Mouse (Mus musculus): ENCODE measurements around the gene Apex1. TPM values are rescaled to one million over a fixed set of nuclear protein-coding genes. Genes with fewer than 3 reads are reported as not detected.
"Not testable (repeated sequence)": the region's sequence is repeated elsewhere in the genome, so short reads cannot be mapped to it uniquely, and the experiment has no call there.

Gene Apex1
- total RNA-seq, 2 experiments from 2014 or later, result 65.8 to 66.3 TPM

DNA sequence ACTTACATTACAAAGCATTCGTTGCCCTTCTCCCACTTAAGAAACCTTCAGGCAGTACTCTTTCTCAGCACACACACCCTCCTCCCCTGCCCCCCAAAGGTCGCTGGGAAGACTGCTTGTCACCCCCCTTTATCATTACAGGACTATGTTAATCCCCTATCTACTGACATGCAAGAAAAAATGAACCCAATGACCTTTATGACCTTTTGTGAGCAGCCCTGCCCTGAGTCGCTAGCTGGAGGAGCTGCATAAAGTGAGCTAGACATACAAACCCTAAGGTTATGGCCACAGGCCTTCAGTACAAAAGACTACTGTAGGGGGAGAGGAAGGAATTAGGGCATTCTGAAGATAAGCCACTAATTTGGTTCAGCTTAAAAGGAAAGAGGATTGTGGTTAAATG lies 13.4 kb upstream of the Apex1 start:
- intact Hi-C loops (cut with DNase I), result loop anchor here (5.0 kb wide), 1 partner anchor 104 kb away; the partner anchor contains the start of genes Ccnb1ip1 and Parp2

DNA sequence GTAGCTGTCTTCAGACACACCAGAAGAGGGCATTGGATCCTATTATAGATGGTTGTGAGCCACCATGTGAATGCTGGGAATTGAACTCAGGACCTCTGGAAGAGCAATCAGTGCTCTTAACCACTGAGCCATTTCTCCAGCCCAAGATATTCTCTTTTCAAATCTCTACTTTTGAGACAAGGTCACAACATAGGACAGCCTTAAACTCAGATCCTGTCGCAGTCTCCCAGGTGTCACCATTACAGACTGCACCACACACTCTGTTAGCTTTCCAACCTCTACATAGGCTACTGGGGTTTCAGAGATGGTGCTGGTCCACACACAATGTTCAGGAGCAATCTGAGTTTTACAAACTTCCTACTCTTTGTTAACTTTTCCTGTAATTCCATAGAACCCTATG lies 1.3 kb upstream of the Apex1 start:
- intact Hi-C loops (cut with DNase I); DNase-seq (ENCODE audit: extremely low spot score in 1 of 2, low spot score in 2 of 2): not testable (repeated sequence)

More for the DNA sequence above, 13.4 kb upstream of the Apex1 start:
- no peak for DNase-seq (ENCODE audit: extremely low spot score in 1 of 2, low spot score in 2 of 2)

DNA sequence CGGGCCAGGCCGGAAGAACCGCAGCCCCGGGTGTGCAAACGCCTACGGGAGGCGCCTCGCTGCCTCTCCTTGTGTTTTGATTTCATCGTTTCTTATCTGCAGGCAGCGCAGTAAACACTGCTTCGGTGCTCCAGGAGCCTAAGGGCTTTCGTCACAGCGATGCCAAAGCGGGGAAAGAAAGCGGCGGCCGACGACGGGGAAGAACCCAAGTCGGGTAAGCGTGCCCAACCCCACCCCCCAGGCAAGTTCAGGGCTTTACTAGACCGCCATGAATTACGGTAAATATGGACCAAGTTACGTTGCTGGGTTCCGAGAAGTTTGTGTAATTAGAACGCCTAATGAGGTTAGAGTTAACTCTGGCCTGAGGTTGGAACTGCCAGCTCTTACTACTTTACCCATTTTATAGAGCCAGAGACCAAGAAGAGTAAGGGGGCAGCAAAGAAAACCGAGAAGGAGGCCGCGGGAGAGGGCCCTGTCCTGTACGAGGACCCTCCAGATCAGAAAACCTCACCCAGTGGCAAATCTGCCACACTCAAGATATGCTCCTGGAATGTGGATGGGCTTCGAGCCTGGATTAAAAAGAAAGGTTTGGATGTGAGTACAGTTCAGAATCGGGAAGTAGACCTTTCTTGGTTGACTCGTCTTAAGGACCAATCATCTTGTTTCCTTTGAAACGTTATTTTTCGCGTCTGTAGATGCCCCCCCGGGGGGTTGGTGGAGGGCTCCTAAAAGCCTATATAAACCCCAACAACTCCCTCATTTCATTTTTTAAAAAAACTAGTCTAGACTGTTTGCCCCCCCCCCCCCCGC lies 548 bp downstream of the Apex1 start:
- no peak for DNase-seq (ENCODE audit: extremely low spot score in 1 of 2, low spot score in 2 of 2)
- intact Hi-C loops (cut with DNase I), result loop anchor here (5.0 kb wide), 1 partner anchor 98 kb away; no protein-coding TSS in a partner anchor

DNA sequence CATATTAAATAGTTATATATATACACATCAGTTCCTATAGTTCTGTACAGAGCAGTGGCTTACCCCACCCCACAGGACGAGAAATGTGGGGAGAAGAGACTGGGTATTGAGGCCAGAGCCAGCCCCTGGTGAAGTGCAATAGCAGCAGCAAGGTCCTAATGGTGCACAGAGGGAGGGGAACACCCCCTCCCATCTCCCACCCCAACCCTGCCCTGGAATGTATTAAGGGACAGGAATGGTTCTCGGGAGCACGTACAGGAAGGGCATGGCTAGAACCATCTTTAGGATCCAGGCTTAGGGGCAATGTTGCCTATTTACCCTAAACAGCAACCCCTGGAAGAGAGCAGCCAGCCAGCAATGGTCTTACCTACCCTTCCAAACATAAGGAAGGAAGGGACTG lies 2.6 kb downstream of the Apex1 start:
- DNase-seq (ENCODE audit: extremely low spot score in 1 of 2, low spot score in 2 of 2), result no peak
- intact Hi-C loops (cut with DNase I), result loop anchor here (5.0 kb wide), 1 partner anchor 100 kb away; no protein-coding TSS in a partner anchor

DNA sequence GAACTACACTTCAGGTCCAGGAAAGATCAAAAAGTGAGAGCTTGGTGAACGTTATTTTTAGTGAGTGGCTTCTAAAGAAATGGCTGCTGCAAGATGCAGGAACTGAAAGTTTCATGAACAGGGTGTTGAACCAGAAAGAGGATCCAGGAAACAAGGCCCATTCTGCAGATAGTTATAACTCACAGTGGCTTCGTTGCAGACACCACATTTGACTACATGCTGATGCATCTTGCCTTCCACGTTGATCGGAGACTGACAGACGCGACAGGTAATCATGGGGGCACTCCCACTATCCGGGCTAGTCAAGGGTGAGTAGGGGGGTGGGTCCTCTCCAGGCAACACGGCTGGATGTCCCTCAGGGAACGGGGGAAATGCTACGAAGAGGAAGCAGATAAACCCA lies 5.2 kb downstream of the Apex1 start:
- intact Hi-C loops (cut with DNase I), result loop anchor here (5.0 kb wide), 2 partner anchors 103 to 137 kb away; no protein-coding TSS in a partner anchor
- DNase-seq (ENCODE audit: extremely low spot score in 1 of 2, low spot score in 2 of 2), result no peak

DNA sequence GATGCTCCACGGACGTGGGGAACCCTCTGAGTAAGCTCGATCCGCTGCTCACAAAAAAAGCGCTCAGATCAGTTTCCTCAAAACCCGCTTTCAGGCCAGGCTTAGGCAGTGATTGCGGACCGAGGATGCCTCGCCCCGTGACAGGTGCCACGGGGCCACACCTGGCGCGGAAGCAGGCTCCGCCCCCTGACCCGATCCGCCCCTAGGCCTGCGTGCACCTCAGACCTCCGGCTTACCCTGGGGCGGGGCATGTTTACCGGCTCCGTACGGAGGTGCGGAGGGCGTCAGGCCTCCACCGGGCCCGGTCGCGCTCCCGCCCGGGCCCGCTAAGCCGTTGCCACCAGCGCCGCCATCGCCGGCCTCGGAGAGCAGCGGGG lies 5.6 kb downstream of the Apex1 start:
- intact Hi-C loops (cut with DNase I), result loop anchor here (5.0 kb wide), 1 partner anchor 137 kb away; no protein-coding TSS in a partner anchor
- DNase-seq (ENCODE audit: extremely low spot score in 1 of 2, low spot score in 2 of 2), result no peak

DNA sequence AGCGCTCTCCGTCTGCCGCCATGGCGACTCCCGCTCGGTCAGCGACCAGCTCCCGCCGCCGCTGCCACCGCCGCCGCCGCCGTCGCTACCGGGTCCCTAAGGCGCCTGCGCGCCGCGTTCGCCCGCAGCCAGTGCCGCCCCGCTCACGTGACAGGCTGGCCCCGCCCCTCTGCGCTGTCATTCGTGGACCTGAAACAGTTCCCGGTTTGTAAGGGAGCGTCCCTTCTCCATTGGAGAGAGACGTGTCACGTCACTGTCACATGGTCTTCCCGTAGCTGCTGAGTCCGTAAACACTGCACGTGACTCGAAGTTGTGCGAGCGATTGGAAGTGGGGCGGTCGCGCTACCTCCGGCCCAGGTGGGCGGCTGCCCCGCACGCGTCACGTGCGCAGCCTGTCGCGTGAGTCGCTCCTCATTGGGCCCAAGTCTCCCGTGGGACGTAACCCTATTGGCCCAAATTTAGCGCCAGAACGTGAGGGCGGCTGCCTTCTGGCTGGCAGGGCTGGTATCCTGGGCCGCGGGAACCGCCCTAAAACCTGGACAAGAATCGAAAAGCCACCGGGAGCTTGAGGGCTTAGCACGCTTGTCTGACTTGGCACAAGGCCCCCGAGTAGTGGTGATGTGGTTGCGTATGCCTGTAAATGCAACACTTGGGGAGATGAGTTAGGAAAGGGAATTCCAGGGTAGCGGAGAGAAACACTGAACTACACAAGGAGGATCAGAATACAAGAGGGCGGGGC lies 6.2 kb downstream of the Apex1 start, which contains the start of the genes Pip4p1 and Pnp:
TSS of gene Pip4p1 (minus strand) at position 103 of the 739 bp plus-strand sequence.
TSS of gene Pnp (plus strand) at position 329 of the 739 bp plus-strand sequence.
- DNase-seq (ENCODE audit: extremely low spot score in 1 of 2, low spot score in 2 of 2), result peak; percentile 99 to 100

DNA sequence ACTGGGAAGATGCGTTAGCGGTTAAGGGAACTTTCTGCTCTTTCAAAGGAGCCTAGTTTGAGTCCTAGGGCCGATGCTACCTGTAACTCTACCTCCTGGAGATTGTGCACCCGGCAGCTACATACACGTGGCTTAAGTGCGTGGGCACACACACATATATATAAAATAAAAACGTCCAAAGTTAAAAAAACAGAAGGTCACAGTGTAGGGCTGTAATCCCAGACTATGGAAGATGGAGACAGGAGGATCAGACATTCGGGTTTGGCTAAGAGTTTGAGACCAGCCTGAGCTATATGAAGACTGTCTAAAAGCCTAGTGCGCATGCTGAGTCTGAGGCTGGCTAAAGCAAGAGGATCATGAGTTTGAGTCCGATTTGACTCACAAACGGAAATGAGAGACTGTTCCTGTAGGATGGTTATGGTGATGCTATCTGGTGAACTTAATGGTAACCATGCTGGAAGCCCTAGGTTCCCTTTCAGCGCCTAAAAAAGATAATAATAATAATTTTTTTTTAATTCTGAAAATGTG lies 6.8 kb downstream of the Apex1 start:
- DNase-seq (ENCODE audit: extremely low spot score in 1 of 2, low spot score in 2 of 2), result no peak
- intact Hi-C loops (cut with DNase I), result loop anchor here (5.0 kb wide), 1 partner anchor 136 kb away; no protein-coding TSS in a partner anchor

More for the DNA sequence above, 6.2 kb downstream of the Apex1 start, which contains the start of the genes Pip4p1 and Pnp:
- intact Hi-C loops (cut with DNase I), result loop anchor here (5.0 kb wide), 1 partner anchor 136 kb away; no protein-coding TSS in a partner anchor

DNA sequence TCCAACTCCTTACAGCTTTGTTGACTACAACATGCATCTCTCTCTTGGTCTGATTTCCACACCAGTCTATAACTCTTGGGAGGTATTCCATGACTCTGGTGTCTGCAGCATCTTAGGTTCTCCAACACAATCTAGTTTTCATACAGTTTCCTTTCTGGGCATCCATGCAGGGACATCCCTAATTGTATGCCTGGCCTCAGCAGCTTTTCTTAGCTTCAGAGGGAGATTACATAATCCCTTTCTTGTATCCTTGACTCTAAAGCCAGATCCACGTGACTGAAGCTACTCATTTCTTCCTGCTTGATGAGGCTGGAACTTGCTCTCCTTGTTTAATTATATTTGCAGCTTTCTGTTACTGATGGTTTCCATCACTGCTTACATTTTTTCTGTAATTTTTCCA lies 11.9 kb downstream of the Apex1 start:
- intact Hi-C loops (cut with DNase I), result no loop called here

DNA sequence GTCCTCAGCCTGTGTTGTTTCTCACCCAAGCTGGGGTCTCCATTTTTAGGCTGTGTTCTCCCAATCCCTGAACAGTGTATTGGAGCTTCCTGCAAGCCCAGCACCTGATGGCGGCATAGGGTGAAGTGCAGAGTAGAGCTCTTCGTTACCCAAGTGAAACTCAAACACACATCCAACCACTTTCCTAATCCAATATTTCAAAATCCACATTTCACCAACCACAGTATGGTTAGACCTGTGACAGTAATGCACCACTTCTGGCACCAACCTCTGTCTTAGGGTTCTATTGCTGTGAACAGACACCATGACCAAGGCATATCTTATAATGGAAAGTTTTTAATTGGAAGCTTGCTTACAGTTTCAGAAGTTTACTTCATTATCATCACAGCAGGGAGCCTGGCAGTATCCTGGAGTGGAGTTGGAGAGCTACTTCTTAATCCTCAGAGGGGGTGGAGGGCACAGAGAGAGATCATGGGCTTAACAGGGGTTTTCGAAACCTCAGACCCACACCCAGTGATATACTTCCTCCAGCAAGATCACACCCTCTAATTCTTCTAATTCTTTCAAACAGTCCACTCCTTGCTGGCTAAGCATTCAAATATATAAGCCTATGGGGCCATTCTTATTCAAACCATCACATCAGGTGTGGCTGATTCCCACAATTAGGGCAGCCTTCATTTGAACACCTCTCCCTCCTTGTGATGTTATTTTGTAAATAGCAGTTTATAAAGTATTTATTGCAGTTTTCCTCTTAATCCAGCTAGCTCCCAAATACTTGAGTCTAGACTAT lies 13.5 kb downstream of the Apex1 start:
- intact Hi-C loops (cut with DNase I), result no loop called here
- no peak for DNase-seq (ENCODE audit: extremely low spot score in 1 of 2, low spot score in 2 of 2)

More for the DNA sequence above, 11.9 kb downstream of the Apex1 start:
- no peak for DNase-seq (ENCODE audit: extremely low spot score in 1 of 2, low spot score in 2 of 2)

DNA sequence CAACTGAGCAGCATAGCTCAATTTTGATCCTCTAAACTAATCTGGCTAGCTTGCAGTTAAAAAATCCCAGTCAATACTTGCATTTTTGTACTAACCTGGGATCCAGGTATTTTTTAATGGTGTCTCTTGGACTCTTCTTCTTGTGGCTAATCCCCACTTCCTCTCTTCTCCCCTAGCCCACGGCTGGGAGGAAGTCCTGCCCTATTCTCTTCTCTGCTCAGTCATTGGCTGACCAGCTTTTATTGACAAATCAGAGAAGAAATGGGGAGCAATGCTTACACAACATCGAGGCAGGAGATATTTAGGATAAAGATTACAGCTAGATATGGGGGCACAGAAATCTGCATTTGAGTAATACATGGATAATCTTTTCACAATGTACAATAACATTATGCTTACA lies 14.2 kb downstream of the Apex1 start:
- DNase-seq (ENCODE audit: extremely low spot score in 1 of 2, low spot score in 2 of 2), result no peak
- intact Hi-C loops (cut with DNase I), result no loop called here

DNA sequence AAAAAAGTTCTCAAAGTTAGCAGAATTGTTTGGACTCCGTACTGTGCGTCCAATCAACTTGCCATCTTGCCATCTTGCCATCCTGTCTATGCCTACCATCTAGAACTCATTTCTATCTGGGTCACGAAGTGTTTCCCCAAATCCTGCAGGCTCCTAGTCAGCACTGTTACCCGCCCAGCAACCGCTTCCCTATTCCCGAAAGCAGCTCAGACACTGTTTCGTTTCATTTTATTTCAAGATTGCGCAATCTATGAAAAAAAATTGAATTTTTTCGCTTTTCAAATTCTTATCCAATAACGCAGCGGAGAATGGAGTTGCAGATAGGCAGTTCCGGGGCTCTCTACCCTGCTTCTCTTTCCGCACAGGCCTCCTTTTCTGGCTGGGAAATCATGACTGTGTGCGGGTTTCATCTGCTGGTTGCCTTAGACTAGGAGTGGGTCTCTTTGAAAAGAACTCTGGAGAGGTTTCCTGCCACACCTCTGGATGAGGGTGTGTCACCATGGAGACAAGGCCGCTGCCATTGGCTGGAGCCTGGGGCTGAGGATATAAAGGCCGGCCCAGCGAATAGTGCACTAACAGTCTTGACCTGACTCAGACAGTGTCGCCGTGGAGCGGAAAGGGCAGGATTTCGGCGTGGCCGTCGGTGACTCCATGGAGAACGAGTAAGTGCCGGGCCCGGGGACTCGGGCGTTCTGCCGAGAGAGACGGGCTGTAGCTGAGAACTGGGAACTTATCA lies 19.3 kb downstream of the Apex1 start, which contains the start of gene Gm49342:
TSS of gene Gm49342 (plus strand) at position 586 of the 736 bp plus-strand sequence.
- intact Hi-C loops (cut with DNase I), result no loop called here

DNA sequence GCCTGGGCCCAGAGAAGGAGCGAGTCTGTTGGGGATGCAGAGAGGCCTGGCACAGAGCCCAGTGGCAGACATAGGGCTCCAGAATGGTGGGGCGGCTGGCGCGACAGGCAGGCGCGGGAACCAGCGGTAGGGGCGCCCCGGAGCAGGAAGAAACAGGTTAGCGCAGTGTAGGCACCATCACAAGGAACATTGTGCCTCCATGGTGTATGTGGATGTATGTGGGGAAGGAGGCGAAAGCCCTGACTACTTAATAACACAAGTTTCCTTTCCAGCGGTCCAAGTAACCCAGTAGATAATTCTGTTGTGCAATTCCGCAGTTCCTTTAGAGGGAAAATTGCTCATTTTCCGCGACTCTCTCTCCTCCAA lies 19.9 kb downstream of the Apex1 start:
- DNase-seq (ENCODE audit: extremely low spot score in 1 of 2, low spot score in 2 of 2); intact Hi-C loops (cut with DNase I): not testable (repeated sequence)

More for the DNA sequence above, 19.3 kb downstream of the Apex1 start, which contains the start of gene Gm49342:
- peak; percentile 84 to 95 for DNase-seq (ENCODE audit: extremely low spot score in 1 of 2, low spot score in 2 of 2)

DNA sequence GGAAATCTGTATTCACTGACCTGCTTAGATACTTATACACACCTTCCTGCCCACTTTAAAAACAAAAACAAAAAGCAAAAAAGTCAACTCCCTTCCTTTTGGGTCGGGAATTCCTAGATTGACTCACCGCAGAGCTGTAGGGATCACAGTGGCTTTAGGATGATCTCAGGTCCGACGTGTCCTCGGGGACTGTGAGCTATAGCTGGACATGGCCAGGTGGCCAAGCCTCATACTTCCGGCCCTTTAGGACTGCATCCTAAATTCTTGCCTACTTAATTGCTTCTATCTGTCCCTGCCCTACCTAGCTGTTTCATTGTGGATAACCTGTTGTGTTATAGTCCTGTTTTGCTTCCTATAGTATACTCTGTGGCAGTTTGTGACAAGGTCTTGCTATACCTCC lies 20.3 kb downstream of the Apex1 start:
- intact Hi-C loops (cut with DNase I); DNase-seq (ENCODE audit: extremely low spot score in 1 of 2, low spot score in 2 of 2): not testable (repeated sequence)

DNA sequence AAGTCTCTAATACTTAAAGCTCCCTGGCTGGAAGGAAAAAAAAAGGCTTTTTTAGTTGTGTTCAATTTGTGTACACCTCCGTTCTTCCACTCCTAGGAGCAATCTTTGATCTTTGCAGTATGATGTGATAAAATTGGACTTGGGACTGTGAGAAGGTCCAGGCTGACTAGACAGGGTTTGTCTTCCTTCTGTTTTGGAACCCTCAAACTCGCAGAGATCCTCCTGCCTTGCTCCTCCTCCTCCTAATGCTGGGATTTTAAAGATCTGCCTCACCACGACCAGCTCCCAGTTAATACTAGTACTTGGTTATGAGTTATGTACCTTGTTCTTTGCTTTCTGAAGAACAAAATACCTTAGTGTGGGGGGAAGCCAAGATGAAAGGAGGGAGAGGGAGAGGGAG lies 20.8 kb downstream of the Apex1 start:
- DNase-seq (ENCODE audit: extremely low spot score in 1 of 2, low spot score in 2 of 2); intact Hi-C loops (cut with DNase I): not testable (repeated sequence)

DNA sequence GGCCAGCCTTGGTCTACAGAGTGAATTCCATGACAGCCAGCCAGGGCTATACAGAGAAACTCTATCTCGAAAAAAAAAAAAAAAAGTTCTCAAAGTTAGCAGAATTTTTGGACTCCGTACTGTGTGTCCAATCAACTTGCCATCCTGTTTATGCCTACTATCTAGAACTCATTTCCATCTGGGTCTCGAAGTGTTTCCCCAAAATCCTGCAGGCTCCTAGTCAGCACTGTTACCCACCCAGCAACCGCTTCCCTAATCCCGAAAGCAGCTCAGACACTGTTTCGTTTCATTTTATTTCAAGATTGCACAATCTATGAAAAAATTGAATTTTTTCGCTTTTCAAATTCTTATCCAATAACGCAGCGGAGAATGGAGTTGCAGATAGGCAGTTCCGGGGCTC lies 30.7 kb downstream of the Apex1 start:
- intact Hi-C loops (cut with DNase I), result no loop called here
- no peak for DNase-seq (ENCODE audit: extremely low spot score in 1 of 2, low spot score in 2 of 2)

DNA sequence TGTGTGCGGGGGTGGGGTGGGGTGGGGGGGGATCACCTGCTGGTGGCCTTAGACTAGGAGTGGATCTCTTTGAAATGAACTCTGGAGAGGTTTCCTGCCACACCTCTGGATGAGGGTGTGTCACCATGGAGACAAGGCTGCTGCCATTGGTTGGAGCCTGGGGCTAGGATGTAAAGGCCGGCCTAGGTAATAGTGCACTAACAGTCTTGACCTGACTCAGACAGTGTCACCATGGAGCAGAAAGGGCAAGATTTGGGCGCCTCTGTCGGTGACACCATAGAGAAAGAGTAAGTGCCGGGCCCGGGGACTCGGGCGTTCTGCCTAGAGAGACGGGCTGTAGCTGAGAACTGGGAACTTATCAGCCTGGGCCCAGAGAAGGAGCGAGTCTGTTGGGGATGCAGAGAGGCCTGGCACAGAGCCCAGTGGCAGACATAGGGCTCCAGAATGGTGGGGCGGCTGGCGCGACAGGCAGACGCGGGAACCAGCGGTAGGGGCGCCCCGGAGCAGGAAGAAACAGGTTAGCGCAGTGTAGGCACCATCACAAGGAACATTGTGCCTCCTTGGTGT lies 31.3 kb downstream of the Apex1 start, which contains the start of gene Pnp2:
TSS of gene Pnp2 (plus strand) at position 51 of the 567 bp plus-strand sequence.
- intact Hi-C loops (cut with DNase I), result not testable (repeated sequence)
- DNase-seq (ENCODE audit: extremely low spot score in 1 of 2, low spot score in 2 of 2), result peak; percentile 51 to 72

Data from left cerebral cortex, postnatal 10 days (tissue).